Mouse (Mus musculus) bone marrow, adult 2 months (tissue): ENCODE measurements around the gene Mrpl24.

Source experiments
- CTCF ChIP-seq: fragments of 200-500 bp; IDR thresholded peaks from 2 replicates; pipeline ENCODE4 v1.5.1; 2011; ENCODE audit warnings: low read length, control low read depth; ENCODE audit not compliant: control insufficient read depth, insufficient read depth
- POLR2A ChIP-seq: fragments of 200-500 bp; IDR thresholded peaks from 2 replicates; pipeline ENCODE4 v1.6.1; 2011; ENCODE audit warnings: low read depth, mild to moderate bottlenecking, control low read depth, low read length, borderline replicate concordance; ENCODE audit not compliant: control insufficient read depth

GRCm38 (mm10) chr3:87949955-87950515 is 30.7 kb downstream of the Mrpl24 start:
- TF ChIP-seq POLR2A (no peak), CTCF (no peak)
